Mouse (Mus musculus) frontal cortex, adult (tissue): Measurements from ENCODE around the gene Nubp1.

ENCODE experiments used
- ATAC-seq: cut with Nextera tagmentation; 2 replicates; pipeline ENCODE4 v1.9.2; 2017; ENCODE audit warnings: mild to moderate bottlenecking, moderate library complexity, mixed read lengths; ENCODE audit not compliant: low TSS enrichment

Nubp1 gene

DNA sequence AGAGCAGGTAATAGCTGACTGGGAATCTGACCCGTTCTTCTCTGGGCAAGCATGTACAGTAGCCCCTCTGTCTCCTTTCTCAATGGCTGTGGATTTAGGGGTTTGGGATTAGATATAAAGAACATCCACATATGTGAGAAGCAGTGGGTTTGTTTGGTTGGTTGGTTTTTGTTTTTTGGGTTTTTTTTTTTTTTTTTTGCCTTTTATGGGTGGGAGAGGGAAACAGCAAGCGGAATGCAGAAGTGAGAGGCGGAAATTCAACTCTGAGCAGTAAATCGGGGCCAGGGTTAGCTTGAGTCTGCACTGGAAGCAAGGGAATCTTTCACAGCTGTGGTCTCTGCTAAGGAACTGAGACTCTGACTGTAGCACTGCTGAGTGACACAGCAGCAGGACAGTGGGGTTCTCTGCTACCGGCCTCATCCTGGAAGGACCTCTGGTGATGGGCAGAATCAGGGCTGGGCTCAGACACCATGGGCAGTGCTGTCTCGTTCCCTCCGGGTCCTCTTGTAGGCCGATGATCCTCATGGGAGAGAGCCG, 6.0 kb downstream of the Nubp1 start:
- no peak for ATAC-seq

DNA sequence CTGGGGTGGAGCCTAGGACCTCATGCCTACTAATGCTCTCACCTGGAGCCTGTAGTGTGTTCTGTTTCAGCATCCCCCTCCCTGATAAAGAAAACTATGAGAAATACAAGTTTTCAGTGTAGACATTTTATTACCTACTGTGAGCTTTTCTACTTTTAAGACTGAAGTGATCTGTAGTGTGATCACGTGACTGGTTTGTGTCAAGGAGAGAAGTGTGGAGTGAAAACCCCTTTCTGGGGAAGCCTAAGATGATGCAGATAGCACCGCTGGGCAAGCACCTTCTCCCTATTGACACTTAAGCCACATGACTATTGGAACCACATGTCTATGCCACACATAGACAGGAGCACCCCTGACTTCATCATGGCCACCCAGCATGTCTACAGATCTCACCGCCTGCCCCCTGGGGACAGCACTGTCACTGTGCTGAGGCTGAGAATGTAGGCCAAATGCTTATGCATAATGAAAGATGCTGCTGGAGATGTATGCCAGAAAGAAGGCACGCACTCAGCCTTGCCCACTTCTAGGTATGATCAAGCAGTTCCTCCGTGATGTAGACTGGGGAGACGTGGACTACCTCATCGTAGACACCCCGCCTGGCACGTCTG, 8.8 kb downstream of the Nubp1 start:
- ATAC-seq = peak; percentile 50; the same call in 1 of the 2 replicates

DNA sequence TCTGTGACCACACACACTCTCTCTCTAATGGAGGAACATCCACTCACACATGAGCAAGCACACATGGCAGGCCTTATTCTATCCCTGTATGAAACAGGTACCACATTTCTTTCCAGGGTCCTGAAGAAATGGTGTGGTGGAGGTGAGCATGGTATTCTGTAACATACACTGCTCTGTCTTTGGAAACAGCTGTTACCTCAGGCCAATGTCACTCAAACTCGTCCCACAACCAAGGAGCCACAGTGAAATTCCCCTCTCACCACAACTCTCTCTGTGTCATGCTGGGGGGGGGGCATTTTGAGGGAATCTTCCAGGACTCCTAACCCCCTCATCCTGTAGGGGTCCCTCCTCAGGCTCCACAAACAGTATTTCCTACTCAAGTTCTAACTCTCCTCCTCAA, 20.2 kb downstream of the Nubp1 start:
- no peak for ATAC-seq

DNA sequence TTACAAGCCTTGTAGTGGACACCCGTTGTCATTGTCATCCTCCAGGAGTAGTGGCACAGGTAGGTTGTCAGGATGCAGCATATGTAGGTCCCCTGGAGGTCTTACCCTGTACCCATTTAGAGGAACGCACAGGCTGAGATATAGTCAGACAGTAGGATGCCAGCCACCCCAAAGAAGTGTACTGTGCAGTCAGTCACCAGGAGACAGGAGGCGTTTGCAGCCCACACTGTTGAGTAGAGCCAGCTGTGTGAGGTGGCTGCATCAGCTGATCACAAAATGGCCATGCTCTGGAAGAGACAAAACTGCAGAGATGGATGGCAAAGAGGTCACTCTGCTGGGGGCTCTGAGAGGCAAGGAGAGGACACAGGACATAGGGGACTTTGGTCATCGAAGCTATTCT, 20.6 kb downstream of the Nubp1 start:
- ATAC-seq = peak; percentile 81

DNA sequence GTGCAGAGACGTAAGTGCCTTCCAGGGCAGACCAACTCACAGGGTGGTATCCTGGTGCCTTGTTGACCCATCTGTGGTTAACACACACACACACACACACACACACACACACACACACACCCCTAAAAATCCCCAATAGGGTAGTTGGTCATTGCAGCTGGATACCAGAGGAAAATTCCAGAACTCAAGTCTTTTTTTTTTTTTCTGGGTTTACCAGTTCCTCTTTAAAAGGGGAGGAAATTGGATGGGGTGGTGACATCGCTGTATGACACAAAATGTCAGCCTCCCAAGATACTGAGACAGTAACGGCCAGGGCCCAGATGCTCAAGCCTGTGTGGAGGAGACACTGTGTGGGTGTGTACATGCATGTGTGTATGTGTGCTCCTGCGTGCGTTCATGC, 21.6 kb downstream of the Nubp1 start:
- ATAC-seq = no peak

DNA sequence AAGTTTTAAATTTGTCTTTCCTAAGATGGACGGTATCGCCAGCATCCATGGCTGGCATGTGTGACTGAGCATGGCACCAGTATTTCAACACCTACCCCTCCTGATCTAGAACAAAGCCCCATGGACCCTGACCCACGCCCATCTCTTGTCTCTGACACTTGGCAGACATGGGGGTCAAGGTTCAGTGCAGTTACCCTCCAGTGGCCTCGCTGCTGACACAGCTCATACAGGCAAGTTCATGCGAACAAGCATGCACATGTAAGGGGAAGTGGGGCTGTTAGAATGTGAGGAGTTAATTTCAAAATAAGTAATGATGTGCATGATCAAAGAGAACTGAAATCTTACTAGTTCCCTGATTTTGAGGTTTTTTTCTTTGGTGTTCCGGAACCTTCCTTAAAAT, 24.4 kb downstream of the Nubp1 start:
- ATAC-seq = no peak

DNA sequence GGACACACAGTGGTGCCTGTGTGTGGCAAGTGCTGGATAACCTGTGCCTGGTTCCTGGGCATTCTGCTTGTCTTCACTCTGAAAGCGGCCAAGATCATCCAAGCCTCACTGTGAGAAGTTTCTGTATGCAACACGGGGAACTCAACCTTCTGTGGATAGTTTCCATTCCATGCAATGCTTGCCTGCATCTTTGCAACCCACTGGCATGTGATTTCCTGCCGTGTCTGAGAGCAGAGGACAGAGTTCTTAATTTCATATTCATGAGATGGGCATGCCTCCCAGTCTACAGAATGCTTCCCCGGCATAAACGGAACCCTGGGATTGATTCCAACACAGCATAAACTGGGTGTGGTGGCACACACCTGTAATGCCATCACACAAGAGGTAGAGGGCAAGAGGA, 26.3 kb downstream of the Nubp1 start:
- no peak for ATAC-seq

DNA sequence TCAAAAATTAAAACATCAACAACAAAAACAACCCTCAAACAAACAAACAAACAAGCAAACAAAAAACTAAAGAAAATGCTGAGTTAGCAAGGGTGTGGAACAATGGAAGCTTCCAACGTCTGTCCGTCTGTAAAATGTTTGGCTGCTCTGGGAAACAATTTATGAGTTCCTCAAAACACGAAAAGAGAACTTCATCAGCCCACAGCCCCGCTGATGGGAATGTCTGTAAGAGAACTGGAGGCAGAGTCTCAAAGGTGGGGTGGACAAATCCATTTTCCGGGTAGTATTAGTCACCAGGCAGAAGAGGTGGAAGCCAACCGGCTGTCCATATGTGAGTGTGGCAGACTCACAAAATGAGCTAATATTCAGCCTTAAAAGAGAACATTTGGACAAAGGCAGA, 29.6 kb downstream of the Nubp1 start:
- no peak for ATAC-seq

DNA sequence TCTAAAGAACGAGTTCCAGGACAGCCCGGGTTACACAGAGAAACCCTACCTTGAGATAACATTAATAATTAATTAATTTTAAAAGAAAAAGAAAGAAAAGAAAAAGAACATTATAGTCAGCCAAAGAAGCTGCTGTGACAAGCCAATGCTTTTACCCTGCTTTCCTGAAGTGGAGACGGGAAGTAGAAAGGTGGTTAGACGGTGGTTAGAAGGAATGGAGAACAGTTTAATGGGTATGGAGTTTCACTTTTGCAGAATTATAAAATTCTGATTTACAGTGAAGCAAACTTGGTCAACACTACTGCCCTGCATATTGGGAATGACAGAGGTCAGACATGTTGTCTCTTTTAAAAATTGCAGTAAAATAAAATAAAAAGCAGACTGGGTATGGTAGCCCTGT, 30.0 kb downstream of the Nubp1 start:
- ATAC-seq = no peak

DNA sequence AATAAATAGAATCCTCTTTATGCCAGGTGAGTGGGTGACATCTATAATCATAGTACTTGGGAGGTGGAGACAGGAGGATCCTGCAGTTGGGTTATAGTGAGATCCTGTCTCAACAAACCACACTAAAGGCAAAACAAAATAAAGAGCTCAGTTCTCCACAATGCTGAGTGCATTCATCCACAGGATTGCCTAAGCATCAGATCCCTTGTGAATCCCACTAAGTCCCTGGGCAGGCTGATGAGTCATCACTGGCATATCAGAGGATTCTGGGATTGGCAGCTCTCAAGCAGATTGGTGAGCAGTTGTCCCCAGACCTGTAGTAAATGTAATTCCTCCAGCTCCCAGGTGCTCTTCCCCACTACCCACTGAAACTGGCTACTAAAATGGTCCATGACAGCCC, 32.0 kb downstream of the Nubp1 start:
- ATAC-seq = no peak

DNA sequence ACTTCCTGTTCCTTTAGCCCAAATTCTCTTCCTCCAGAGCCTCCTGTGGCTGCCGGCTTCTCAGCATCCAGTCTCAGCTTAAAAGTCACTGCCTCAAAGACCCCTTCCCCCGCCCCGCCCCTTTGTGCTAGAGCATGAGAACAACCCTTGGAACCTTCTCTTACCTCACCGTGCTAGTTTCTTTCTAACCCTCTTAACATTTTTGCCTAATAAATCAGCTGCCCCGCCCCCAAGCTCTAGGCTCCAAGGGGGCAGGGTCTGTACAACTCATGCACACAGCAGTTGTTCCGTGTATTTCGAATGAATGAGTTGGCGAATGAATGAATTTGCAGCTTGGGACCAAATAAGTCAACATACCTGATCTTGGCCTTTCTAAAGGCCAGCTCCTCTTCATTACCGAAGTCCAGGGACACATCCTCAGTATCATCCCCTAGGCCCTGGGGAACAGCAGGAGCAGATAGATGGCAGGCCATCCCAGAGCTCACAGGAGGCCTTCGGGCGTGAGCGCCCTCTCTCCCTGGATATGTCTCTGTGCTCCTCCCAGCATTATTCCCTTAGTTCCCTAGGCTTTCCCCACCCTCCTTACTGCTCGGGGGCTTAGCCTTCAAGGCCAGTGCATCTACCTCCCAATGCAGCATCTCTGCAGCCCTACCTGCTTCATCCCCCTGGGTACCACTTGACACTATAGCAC, 35.0 kb downstream of the Nubp1 start:
- peak; percentile 83 for ATAC-seq

DNA sequence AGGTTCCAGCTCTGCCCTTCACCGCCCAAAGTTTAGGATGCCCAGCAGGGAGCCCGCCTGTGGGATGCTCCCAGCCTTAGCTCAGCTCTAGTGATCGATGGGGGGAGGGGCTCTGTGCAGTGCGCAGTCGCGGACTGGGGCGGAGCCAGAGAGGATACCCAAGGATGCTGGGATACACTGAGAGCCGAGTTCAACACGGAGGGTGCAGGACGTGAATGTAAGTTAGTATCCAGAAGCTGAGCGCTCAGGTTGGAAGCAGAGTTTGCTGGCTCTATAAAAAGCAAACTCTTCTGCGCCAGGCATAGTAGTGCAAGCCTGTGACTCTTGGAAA, 35.5 kb downstream of the Nubp1 start, which contains the start of gene Tvp23a:
Tvp23a (minus strand) TSS at position 99 of the 331 bp plus-strand sequence.
- ATAC-seq = peak; percentile 99

DNA sequence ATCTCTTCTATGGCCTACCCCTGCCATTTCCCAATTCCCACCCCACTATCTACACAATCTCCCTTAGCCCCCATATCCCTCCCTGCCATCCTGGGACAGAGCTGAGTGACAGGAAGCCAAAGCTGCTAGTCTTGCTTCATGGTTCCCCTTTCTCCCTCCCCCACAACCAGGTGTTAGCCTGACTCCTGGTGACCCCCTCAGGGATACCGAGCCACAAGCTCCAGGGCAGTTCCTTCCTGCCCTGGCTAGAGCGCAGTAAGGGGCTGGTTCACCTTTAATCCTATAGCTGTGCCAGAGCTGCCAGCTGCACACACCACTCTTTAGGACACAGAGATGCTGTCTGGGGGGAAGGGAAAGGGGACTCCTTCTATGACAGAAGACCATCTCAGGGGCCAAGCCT, 36.0 kb downstream of the Nubp1 start:
- no peak for ATAC-seq

DNA sequence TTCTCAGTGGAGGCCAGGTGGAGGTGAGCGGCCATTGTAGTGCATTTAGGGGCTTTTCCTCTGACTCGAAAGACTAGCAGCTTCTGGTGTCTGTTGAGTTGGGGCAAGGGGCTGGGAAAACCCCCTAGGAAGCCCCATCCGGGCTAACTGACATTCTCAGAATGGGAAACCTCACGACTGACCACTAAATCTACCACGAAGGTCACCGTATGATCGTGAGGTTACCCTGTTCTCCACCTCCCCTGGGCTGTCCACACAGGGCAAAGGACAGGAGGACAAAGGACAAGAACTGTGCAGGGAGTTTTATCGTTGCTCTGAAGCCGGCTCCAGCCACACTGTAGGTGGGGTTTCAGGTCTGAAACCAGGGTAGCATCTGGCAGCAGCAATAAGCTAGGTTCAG, 37.2 kb downstream of the Nubp1 start:
- no peak for ATAC-seq

DNA sequence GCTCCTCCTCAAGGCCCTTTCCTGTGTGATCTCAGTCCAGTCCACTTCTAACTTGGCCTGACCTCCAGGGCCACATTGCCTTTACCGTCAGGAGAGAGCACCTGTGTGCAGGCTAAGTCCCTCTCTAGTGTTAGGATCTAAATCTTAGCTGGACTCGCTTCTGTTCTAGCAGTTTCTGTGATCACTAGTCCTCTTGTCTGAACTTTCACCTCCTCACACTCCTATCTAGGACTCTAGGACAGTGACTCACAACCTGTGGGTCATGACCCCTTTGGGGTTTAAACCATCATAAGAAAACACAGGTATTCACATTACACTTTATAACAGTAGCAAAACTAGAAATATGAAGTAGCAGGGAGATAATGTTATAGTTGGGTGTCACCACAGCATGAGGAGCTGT, 40.2 kb downstream of the Nubp1 start:
- ATAC-seq = no peak

DNA sequence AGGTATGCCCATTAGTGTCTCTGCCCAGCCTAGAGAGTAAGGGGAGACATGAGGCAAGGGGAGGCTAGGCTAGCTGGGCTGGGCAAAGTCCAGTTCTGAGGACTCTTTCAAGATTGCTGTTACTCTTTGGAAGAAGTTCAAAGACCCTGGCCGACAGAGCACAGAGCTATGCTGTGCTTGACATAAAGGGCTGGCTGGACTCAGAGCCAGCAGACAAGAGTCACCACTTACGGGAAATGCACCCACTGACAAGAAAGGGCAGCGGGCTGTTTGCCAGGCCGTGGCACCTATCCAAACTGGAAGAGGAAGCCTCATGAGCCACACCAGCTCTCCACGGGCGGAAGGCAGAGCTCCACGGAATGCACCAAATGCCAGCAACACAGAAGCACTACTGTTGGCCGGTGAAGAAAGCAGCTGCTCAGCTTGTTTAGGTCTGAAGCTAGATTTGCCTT, 40.7 kb downstream of the Nubp1 start:
- ATAC-seq = no peak

DNA sequence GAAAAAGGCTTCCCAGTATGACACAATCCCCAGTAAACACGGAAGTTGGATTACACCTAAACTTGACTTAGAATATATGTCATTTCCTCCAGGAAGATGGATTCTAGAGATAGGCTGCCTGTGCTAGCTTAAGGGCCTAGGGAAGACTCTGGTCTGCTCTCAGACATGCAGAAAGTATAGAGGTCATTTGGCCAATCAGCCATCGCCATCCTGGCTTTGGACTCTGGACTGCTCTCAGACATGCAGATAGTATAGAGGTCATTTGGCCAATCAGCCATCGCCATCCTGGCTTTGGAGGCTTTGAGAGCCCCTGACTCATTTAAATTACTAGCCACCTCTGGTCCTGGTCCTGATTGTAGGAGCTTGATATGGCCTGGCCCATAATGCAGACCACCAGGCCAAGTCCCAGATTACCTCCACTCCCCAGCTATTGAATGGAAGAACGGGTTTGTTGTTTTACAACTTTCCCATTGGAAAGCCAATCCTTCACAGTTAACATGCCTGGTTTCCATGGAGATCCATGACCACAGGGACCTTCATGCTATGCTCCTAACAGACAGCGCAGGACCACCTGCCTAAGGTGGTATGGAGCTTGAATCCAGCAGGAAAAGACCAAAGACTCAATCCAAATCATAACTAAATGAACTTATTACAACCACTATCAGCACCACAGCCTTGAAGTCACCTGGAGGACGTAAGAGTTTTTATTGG, 42.3 kb downstream of the Nubp1 start:
- ATAC-seq = no peak

DNA sequence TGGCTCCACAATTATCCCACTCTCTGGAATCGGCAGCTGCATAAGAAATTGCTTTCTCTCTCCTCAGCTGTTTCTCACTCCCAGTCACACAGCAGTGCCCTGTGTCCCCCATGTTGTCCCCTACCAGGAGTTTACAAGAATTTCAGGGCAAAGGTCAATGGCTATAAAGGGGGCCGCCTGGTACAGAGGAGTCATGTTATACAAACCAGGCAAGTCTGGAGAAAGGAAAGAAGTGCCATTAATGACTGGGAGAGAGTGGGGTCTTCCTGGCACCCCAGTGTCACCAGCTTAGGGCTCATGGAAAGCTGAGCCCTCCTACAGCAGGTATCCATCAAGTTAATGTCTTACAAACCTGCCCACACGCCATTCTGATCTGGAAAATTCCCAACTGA, 42.8 kb downstream of the Nubp1 start:
- ATAC-seq = no peak

DNA sequence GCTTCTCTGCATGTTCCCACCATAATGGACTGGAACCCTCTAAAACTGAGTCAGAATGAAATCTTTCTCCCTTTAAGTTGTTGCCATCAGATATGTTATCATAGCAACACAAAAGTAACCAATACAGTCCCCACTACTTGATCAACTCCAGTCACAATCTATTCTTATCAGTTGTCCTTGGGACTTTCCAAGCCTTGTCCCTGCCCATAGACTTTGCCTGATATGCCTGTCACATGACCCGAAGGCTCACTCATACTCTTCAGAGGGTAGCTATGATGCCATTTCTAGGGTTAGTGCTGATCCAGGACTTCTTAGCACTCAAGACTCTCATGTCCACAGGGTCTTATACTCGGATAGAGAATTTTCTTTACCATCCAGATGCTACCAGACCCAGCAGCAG, 48.4 kb downstream of the Nubp1 start:
- ATAC-seq = no peak

DNA sequence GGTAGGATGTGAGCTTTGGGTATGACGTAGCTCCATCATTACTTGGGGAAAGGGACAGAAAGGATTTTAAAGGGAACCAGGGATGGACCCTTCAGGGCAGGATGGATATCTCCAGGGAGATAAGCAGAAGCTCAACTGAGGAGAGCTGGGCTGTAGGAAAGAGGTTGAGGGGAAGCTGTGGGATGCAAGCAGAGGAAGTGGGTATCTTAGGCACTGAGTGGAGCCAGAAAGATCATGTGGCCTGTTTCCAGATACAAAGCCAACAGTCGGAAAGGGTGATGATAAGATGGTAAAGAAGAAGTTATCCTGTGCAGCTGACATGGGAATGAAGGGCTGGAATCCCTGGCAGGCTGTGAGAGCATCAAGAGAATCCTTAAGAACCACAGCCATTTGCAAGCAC, 49.4 kb downstream of the Nubp1 start:
- ATAC-seq = no peak

DNA sequence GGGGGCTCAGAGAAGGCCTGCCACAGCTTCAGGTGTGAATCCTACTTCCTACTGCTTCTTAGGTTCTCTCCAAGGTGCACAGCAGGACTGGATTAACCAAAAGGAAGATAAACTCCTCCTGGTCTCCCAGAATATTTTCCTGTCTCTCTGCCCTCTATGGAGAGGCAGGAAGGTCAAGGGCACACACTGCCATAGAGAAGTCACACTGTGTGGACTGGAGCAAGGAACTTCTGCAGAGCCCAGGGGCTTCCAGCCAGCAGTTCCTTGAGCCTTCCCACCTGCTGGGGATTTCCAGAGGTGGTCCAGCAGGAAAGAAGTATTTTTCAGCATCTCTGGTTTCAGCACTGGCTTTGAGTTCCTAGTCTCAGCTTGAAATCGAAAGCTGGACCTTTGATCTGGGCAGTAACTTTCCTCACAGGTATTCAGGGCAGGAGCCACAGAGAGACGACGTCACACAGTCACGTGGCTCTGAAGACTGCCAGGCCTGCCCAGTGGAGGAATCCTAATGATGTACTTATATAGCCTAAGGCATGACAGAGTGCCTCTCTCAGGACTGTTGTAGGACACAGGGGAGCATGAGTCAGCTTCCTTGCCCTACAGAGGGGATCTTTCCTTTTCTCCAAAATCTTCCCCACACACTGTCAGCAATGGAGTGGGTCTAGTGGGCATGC, 53.4 kb downstream of the Nubp1 start:
- no peak for ATAC-seq

DNA sequence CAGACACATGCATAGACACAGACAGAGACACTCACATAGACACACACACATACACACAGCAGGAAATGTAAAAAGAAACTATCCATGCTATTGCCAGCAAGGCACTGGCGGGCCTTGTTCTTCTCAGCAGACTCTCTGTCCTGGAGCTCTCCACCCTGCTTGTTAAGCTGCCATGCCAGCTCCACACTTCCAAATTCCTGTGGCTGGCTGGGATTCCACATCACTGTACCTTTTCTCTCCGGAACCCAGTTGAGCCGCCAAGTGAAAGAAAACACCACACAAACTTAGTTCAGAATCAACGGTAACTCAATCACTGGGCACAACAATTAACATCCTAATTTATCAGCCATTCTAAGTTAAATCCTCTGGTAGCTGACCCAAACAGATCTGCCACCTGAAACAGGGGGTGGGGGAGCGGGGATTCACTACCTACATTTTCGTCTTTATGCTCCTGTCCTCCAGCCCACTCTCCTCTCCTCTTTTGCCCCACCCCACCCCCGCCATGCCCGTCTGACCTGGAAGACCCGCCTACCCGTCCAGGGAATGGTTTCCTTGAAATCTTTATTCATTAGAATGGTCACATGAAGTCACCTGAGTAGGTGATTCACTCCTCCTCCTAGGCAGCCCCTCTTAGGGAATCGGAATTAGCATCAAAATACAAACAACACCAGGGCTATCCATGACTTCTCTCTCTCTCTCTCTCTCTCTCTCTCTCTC, 55.8 kb downstream of the Nubp1 start:
- no peak for ATAC-seq
